Mouse (Mus musculus) neutrophil, adult 5-6 weeks (primary cell): ENCODE measurements around the gene Nxph1. TPM values are rescaled to one million over a fixed set of nuclear protein-coding genes. Genes with fewer than 3 reads are reported as not detected.

Experiments used
- ATAC-seq: fragments of 151-379, 151-347 bp; 2 replicates; pipeline ENCODE4 v1.8.0; 2017; ENCODE audit warnings: mild to moderate bottlenecking, moderate TSS enrichment; ENCODE audit not compliant: insufficient number of reproducible peaks, poor library complexity, low FRiP score, severe bottlenecking; ENCODE audit errors: extremely low read depth
- total RNA-seq: library from RNA; stranded (forward); fragments of 200-1000 nt; gene quantifications from 2 replicates; pipeline ENCODE4 v1.2.3, GENCODE M21; 2017

Nxph1 gene
- total RNA-seq = not detected in 2 replicates

GRCm38 (mm10) chr6:8948131-8948470 lies at the start of gene Nxph1:
TSS of gene Nxph1 (plus strand) at chr6:8948431.
- no peak for ATAC-seq

DNA sequence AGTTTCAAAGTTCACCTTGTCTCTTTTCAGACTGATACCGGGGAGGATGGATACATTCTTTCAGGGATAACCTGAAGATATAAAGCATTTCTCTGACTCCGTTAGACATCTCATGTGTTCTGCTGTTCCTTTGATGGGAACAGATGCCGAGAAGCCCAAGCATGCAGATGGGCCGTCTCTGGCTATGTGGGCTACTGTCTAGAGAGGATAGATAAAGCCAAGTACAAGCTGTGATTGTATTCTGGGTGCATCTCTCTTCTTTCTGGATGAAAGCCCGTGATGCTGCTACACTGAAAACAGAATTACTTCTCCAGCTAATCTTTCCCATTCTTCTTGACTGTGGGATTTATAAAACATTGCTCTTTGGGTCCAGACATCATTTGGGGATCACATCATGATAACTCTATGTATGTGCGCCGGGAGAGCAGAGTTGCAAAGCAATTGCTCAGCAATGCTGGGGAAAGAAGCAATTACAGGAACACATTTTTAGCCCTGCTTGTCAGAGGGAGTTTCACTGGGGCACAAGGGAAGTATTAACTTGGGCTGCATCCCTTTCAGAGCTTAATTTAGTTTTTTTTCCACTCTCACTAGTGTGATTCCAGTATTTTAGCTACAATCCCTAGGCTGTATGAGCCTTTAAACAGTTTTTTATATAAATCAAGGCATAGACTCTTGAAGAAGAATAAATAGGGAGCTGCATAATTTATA lies 48.1 kb upstream of the Nxph1 start:
- ATAC-seq = no peak

- ATAC-seq = no peak
Measured at GRCm38 (mm10) chr6:8900729-8901122, 47.5 kb upstream of the Nxph1 start.

DNA sequence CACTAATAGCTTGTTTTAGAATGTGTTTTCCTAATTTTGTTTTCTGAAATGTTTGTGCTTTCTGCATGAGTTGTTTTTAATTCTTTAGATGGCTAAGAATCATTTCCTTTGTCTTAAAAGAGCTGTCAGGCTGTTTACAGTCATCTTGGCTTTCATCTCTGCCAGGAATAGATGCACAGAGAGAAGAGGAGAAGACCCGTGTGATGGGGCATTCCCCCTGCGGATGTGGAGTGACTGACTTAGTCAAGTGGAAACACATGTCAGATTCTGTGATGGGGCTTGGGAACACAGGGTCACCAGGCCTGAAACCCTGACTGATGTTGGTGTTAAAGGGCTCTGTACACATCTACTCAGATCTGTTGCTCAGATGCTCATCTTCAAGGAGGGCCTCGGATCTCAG lies 40.3 kb upstream of the Nxph1 start:
- ATAC-seq = no peak

GRCm38 (mm10) chr6:8913404-8913803 lies 34.8 kb upstream of the Nxph1 start:
- ATAC-seq = no peak

- ATAC-seq = no peak
Measured at GRCm38 (mm10) chr6:8914682-8915081, 33.5 kb upstream of the Nxph1 start.

GRCm38 (mm10) chr6:8924481-8924880 lies 23.8 kb upstream of the Nxph1 start:
- ATAC-seq = no peak

DNA sequence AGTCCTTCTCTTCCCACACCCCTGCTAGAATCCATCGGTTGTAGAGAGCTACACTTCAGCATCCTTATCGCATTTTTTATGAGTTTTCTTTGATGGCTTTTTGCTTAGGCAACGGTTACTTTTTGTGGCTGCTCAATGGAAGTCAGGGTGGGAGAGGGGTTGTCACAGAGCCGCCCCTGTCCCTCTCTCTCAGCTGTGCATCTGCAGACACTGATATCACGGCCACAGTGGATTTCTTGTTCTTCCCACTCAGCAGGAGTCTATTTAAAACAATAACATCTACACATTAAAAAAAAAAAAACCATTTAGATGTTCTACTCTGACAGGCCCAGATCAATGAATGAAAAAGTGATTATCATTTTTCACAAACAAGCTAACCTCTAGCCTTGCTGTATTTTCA lies 13.0 kb upstream of the Nxph1 start:
- ATAC-seq = no peak

DNA sequence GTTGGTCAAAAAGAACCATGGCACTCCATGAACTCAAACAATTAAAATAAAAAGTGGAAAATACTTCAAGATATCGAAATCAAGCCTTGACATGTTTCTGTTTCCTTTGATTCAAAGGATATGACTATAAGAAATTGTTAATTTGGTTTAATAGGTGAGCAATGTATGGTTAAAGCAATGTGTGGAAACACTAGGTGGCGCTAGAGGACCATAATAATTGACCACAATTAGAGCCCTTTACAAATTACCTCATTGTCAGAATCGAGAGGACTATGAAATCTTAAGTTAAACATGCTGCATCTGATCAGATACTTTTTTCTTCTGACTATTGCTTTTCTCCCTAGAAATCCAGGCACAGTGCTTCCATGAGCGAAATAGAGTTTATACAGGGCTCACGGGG lies 12.5 kb upstream of the Nxph1 start:
- no peak for ATAC-seq

- ATAC-seq = no peak
Measured at GRCm38 (mm10) chr6:8936168-8936567, 12.1 kb upstream of the Nxph1 start.

GRCm38 (mm10) chr6:8948471-8949411 lies 510 bp downstream of the Nxph1 start:
- no peak for ATAC-seq

DNA sequence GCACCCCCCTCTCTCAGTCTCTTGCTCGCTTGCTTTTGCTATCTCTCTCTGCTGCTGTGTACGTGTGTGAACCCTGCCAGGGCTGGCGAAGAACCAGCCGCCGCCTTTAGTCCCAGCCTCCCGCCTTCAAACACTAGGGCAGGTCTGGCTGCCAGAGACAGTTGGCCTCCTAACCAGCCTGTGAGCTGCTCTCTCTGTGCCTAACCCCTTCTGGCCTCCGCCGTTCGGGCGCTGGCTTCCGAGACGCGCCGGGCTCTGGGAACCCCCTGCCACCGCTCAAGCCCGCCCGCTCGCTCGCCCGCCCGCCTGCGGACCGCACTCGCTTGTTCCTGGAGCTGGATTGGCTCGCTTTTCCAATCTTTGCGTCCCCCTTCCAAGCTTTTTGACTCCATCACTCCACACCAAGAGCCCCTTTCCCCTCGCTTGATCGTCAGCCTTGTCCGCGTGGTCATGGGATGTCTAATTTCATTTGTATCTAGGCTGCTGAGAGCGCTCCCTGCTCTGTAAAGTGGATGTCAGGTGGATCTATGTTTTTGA lies 1.5 kb downstream of the Nxph1 start:
- no peak for ATAC-seq

DNA sequence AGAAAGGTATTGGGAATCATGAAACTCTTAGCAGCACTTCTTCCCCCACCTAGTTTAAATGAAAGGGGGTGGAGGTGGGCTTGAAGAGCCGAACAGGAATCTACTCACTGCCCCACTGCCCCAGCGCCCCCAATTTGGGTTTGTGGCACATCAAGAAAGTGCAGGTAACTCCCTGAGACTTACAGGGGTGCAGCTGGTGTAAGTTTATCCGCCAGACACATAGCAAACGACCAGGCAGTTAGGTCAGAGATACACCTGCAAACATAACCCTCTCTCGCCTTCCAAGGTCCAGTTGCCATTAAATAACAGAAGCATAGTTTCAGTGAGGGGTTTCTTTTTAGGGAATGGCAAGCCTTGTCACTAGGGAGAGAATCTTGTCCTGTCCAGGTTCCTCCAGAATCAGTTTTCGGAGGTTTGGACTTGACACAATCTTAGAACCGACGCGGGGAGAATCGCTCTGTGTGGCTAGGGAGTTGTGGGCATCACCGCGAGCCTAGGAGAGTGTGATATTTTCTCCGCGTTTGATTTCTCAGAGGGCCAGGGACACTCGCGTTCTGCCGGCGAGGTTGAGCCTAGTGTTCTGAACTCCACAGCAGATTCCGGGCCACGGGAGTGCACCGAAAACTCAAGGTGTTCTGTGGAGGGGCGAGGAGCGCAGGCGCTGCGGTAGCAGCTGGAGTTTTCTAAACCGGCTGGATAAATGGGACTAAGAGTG lies 2.5 kb downstream of the Nxph1 start:
- ATAC-seq = no peak

GRCm38 (mm10) chr6:8951326-8951695 lies 3.1 kb downstream of the Nxph1 start:
- no peak for ATAC-seq

- ATAC-seq = no peak
Measured at GRCm38 (mm10) chr6:8951884-8952590, 3.8 kb downstream of the Nxph1 start.

DNA sequence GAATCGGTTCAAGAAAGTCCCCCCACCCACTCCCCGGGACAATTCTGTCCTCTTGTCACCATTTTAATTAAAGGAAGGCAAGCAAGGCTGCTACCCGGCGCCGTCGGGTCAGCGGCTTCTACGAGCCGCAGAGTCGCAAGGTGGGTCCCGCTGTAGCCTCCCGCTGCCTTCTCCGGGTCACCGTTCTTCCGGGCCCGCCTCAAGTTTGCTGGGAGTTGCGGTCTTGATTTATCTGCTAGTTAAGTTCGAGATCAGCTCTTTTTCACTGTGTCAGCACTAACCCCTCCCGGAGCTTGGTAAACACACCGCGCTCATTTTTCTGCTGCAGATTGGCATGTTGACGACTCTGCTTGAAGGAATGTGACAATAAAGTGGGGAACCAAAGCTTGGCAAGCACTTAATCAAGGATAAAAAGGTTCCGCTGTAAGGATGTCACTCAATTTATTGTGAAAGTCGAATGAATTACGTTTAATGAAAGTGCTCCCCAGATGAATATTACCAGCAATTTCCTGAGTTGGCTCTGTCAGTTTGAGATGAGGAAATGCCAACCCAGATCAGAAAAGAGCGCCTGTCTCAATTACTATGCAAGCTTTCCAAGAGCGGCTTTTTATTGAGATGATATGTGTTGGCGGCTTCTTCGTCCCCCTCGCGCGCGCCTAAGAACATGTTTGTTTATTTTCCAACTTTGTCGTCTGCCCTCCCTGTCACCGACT lies 7.7 kb downstream of the Nxph1 start:
- no peak for ATAC-seq

DNA sequence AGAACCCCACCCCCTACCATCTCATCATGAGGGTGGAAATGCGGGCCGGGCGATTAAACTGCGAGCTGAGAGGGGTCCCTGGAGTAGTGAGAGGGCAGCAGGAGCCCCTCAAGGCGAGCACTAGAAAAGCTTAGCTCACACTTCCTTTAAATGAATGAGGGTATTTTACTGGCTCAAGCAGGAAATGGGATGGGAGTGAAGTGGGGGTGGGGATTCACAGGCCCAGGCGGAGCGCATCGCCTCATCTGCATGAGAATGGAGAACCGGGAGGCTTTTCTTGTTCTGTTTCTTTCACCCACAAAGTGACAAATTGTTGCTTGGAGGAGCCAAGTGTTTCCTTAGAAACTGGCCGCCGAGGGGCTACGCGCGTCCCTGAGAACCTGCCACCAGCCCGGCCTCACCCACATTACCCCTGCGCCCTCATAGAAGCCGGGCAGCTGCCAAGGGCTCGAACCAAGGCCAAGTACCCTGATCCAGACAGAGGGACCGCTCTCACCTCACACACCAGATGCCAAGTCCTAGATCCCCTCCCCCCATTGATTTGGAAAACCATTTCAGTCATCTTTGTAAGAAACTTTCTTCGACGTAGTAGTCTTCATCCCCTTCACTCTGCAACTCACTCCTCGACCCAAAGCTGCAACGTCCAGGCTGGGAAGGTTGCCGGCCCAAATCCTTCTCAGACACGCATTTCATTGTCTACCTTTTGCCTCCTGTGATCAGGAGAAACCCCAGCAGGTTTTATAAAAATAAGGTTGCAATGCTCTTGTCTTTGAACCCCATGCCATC lies 8.7 kb downstream of the Nxph1 start:
- ATAC-seq = no peak

GRCm38 (mm10) chr6:8957529-8957887 lies 9.3 kb downstream of the Nxph1 start:
- ATAC-seq = no peak
